Mouse (Mus musculus) monocyte, adult 5-6 weeks (primary cell): ENCODE measurements around the gene Casp1. TPM values are rescaled to one million over a fixed set of nuclear protein-coding genes. Genes with fewer than 3 reads are reported as not detected.

ENCODE experiments used
- ATAC-seq: fragments of 153-309, 156-312 bp; replicated peaks from 2 replicates; pipeline ENCODE4 v1.8.0; 2017; ENCODE audit warnings: mild to moderate bottlenecking; ENCODE audit not compliant: low TSS enrichment, insufficient number of reproducible peaks, severe bottlenecking, poor library complexity, low FRiP score
- total RNA-seq: library from RNA; stranded (forward); fragments of 200-1000, 200-491, 200-594 nt; gene quantifications from 3 replicates; pipeline ENCODE4 v1.2.3, GENCODE M21; 2017

The Casp1 gene
- 145 to 193 TPM (median 151 TPM) in 3 replicates for total RNA-seq

- peak; percentile 90 for ATAC-seq
Observed at GRCm38 (mm10) chr9:5298329-5299131, at the start of gene Casp1. Gene Casp1, plus strand, starts transcription at chr9:5298517.

- ATAC-seq = no peak
Observed at GRCm38 (mm10) chr9:5263951-5264475, 34.3 kb upstream of the Casp1 start.

- ATAC-seq = no peak
Observed at GRCm38 (mm10) chr9:5270274-5270673, 28.0 kb upstream of the Casp1 start.

GRCm38 (mm10) chr9:5270884-5271283, 27.4 kb upstream of the Casp1 start:
- no peak for ATAC-seq

- ATAC-seq = no peak
Observed at GRCm38 (mm10) chr9:5271334-5271845, 26.9 kb upstream of the Casp1 start.

- ATAC-seq = no peak
Observed at GRCm38 (mm10) chr9:5286071-5286470, 12.2 kb upstream of the Casp1 start.

- ATAC-seq = no peak
Observed at GRCm38 (mm10) chr9:5286597-5286996, 11.7 kb upstream of the Casp1 start.

GRCm38 (mm10) chr9:5296354-5297237, 1.7 kb upstream of the Casp1 start:
- ATAC-seq = no peak

- no peak for ATAC-seq
Observed at GRCm38 (mm10) chr9:5299132-5299381, 740 bp downstream of the Casp1 start.

GRCm38 (mm10) chr9:5308561-5308960, 10.2 kb downstream of the Casp1 start, which contains the start of gene Casp4:
Gene Casp4, plus strand, starts transcription at chr9:5308828.
- ATAC-seq = peak; percentile 88

GRCm38 (mm10) chr9:5310112-5310511, 11.8 kb downstream of the Casp1 start:
- no peak for ATAC-seq

GRCm38 (mm10) chr9:5311435-5311834, 13.1 kb downstream of the Casp1 start:
- no peak for ATAC-seq

- ATAC-seq = no peak
Observed at GRCm38 (mm10) chr9:5328204-5328603, 29.9 kb downstream of the Casp1 start.

- ATAC-seq = no peak
Observed at GRCm38 (mm10) chr9:5332441-5332840, 34.1 kb downstream of the Casp1 start.

- no peak for ATAC-seq
Observed at GRCm38 (mm10) chr9:5333422-5333821, 35.1 kb downstream of the Casp1 start.

- no peak for ATAC-seq
Observed at GRCm38 (mm10) chr9:5343092-5343491, 44.8 kb downstream of the Casp1 start.

GRCm38 (mm10) chr9:5344090-5344489, 45.8 kb downstream of the Casp1 start:
- ATAC-seq = peak; percentile 78

- 0 out of 2 replicates have a peak, but pooled peaks have one; percentile 47 for ATAC-seq
Observed at GRCm38 (mm10) chr9:5345291-5345898, 47.1 kb downstream of the Casp1 start, which contains the start of gene Casp12. Gene Casp12, plus strand, starts transcription at chr9:5345430.

GRCm38 (mm10) chr9:5347381-5347780, 49.1 kb downstream of the Casp1 start:
- ATAC-seq = no peak
